11 mouse cellular contexts compared by ENCODE assay signal in the genomic region with DNA sequence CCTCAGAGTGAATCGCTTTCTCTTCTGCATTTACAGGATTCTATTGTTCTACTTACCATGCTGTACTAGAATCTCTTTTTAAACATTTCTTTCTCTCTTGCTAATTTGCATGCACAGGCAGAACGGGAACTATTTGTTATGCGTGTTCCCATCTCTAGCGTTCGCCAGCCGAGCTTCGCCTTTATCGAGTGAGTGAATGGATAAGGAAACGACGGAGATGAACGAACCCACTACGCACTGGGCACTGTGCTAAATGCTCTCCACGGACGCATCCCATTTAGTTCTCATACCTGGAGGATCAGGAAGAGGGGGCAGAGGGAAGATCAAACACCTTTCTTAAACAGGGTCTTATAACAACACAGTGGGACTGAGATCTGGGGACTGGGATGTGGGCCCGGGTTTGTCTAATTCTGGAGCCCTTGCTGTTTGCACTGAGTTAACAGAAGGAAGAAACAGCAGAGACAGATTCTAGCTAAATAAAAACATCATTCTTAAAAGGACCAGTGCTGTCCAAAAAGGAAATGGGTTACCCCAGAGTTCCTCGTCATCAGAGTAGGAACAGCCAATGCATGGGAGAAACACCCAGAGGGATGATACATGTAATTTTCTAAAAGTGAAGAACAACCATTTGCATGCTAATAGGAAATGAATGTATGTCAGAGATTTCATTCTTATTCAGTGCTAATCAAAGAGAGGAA.
DNase-seq lines count a peak whose midpoint lies in the region; ATAC-seq and TF ChIP-seq lines count a peak whose summit lies in the region.
"Had no signal": no experiment of that assay in that cellular context is flagged by ENCODE, and none has a peak within 500 bp of the region (broad histone marks: within the 10 kb centered on the region; RNA-seq: fewer than 3 reads in every experiment).

No protein-coding gene starts in this region.

- peak overlapping the region; percentile 27; the same call in 1 of the 2 replicates for H3K4me2 ChIP-seq in midbrain, embryonic 14.5 days (ENCODE audit: low read length)

- DNase-seq in spleen, postnatal 36 days (ENCODE audit: low spot score in 2 of 2), result peak; percentile 1 to 9
- DNase-seq in spleen, postnatal 14 days (ENCODE audit: low spot score in 2 of 2), result no peak
- DNase-seq in layer of hippocampus, adult 2 months (ENCODE audit: low spot score in 2 of 2), result peak; percentile 27 to 39
- peak; percentile 72 for DNase-seq in midbrain, embryonic 14.5 days
- DNase-seq in urinary bladder, adult 18-20 months (ENCODE audit: low spot score in 2 of 2), result no peak
- no peak for DNase-seq in ovary, postnatal 14 days (ENCODE audit: low spot score)
- no peak for DNase-seq in spleen, postnatal 10 days (ENCODE audit: low spot score in 2 of 2)
- DNase-seq in adrenal gland, adult 18-20 months (ENCODE audit: low spot score in 2 of 2), result no peak
- DNase-seq: adrenal gland, adult 2 months; lung, postnatal 14 days; thymus, postnatal 25 days had no signal

- H3K9me3 ChIP-seq in midbrain, embryonic 14.5 days (ENCODE audit: control insufficient read depth, low read length), result no peaks in the 10 kb centered on the region

- TF ChIP-seq CTCF in layer of hippocampus, adult 2 months (conservative IDR thresholded peaks at IDR 0.05), result no peak

- peaks cover 19% of the 10 kb centered on the region for H3K4me1 ChIP-seq in midbrain, embryonic 14.5 days (ENCODE audit: control insufficient read depth, insufficient read depth, low read length)

- no peaks in the 10 kb centered on the region for H3K36me3 ChIP-seq in midbrain, embryonic 14.5 days (ENCODE audit: control insufficient read depth, insufficient read depth, low read length)

- no peak for ATAC-seq in midbrain, embryonic 14.5 days (ENCODE audit: low FRiP score, low TSS enrichment)

- H3K27me3 ChIP-seq in midbrain, embryonic 14.5 days (ENCODE audit: control insufficient read depth, insufficient read depth, low read length), result no peaks in the 10 kb centered on the region

- peak overlapping the region; percentile 31; the same call in 1 of the 2 replicates for H3K9ac ChIP-seq in midbrain, embryonic 14.5 days (replicated peaks; ENCODE audit: low read length)

- 26% methylated on average over 16 of the region's 16 CpGs for WGBS in midbrain, embryonic 14.5 days

- peak overlapping the region; percentile 85 for H3K27ac ChIP-seq in layer of hippocampus, adult 2 months
- H3K27ac ChIP-seq in midbrain, embryonic 14.5 days (replicated peaks; ENCODE audit: low read depth, low read length), result peak overlapping the region; percentile 74

- peak overlapping the region; percentile 7; the same call in 1 of the 2 replicates for H3K4me3 ChIP-seq in layer of hippocampus, adult 2 months
- H3K4me3 ChIP-seq in midbrain, embryonic 14.5 days (replicated peaks; ENCODE audit: low read depth, low read length), result no peak overlapping the region

Comparison
In these comparisons a context has a peak if more than half of its experiments do, and no peak if none do; other contexts are left out.
1. DNase-seq: peak in spleen, postnatal 36 days (2 of 2), layer of hippocampus, adult 2 months (2 of 2) and midbrain, embryonic 14.5 days (single experiment); none in spleen, postnatal 14 days (0 of 2), urinary bladder, adult 18-20 months (0 of 2), ovary, postnatal 14 days (single experiment), spleen, postnatal 10 days (0 of 2) and adrenal gland, adult 18-20 months (0 of 2).